Mouse (Mus musculus) B cell, adult 2 months (primary cell): ENCODE results near the gene Ihh.
A peak's percentile ranks its signal among the peaks of the same experiment; 100 is the strongest.

Experiments used
- DNase-seq, 2 experiments: peaks; one replicate each; pipeline ENCODE4 v3.0.0; 2022

Gene Ihh

GRCm38 (mm10) chr1:74941651-74942360 lies 9.7 kb downstream of the Ihh start:
- DNase-seq = no peak

GRCm38 (mm10) chr1:74939762-74940161 lies 11.7 kb downstream of the Ihh start:
- no peak for DNase-seq

DNA sequence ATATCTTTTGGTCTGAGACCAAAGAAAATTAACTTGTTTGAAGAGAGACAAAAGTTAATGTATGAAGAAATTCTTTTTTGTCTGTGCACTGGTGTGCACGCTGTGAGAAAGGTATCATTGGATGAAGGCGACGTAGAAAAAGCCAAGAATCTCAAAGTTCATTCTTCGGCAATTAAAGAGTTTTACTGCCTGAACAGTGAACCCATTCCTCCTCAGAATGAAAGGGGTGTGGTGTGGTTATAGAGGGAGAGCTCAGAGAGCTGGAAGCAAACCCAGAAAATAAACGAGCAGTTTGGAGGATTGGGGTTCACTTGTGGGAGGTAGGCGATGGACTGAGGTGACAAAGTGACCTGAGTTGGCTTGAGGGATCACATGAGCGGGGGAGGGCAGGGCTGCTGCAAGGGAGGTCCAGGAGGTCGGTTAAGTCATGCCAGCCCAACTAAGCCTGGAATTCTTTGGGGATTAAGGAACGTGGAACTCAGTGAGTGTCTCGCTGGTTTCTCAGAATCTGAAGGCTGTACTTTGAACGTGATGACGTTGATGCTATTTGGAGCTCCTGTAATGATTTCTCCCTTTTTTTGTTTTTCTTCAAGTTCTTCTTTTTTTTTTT lies 15.1 kb downstream of the Ihh start:
- DNase-seq = no peak

- DNase-seq = no peak
Observed at GRCm38 (mm10) chr1:74935402-74935801, 16.1 kb downstream of the Ihh start, which contains the start of gene Cfap65. Gene Cfap65 (minus strand): TSS chr1:74935599.

DNA sequence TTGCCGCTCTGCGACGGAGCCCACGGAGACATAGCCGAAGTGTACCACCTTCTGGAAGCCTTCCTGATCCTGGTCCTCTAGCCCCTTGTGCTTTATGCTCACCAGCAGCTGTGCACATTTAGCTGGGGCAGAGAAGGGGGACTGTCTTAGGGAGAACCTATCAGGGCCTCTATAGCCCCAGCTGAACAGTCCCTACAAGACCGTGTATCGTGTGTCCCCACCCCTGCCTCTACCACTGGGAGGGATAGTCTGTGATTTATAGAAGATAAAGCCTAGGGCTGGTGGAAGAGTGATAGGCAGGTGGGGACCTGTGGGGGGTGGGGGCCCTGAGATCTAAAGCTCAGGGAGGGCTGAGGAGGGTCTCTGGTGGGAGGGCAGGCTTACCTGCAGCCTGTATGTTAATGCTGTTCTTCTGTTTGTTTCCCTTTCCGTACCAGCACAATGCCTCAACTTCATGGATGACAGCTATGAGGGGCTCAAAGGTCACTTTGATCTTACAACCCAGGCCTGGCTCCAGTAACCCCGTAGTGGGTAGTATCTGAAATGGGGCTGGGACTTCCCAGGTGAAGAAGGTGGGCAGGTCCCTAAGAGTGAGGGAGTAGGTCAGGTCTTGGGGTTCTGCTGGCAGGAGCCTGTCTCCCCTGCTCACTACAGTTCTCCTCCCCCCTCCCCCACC lies 23.7 kb downstream of the Ihh start:
- no peak for DNase-seq

DNA sequence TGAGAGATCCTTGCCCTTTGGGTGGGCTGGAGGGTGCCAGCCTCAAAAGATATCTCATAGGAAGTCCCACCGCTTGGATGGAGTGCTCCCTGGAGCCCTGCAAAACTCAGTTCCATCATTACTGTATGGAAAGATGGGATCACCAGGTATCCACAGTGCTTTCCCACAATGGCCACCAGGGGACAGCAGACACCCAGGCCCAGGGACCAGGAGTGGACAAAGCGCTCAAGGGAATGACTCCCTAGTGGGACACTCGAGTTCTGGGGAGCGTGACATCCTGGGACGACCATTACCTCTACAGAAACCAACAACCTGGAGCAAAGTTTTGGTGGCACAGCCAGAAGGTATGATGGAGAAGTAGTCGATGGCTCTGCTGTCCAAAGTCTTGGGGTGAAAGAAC lies 24.8 kb downstream of the Ihh start:
- DNase-seq = no peak

GRCm38 (mm10) chr1:74924464-74924863 lies 27.0 kb downstream of the Ihh start:
- DNase-seq = no peak

GRCm38 (mm10) chr1:74915706-74916105 lies 35.8 kb downstream of the Ihh start:
- no peak for DNase-seq

DNA sequence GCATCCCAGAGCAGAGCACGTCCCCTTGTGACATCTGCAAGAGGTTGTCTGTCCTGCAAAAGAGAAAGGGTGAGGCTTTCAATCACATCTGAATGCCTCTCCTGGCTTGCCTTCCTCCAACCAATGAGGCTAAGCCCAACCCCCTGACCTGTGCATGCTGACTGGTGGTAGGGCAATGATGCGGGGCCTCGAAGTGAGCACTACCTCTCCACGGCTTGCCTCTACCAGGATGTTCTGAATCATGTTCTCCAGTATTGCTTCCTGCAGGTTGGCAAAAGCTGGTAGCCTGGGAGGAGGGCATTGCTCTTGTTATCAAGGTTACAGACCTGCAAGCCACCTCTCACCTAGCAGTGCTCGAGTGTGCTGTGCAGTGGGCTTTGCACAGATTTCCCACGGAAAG lies 49.3 kb downstream of the Ihh start:
- no peak for DNase-seq

GRCm38 (mm10) chr1:74901686-74902085 lies 49.8 kb downstream of the Ihh start:
- DNase-seq = peak; percentile 73 to 76

GRCm38 (mm10) chr1:74900341-74901285 lies 50.9 kb downstream of the Ihh start:
- no peak for DNase-seq

DNA sequence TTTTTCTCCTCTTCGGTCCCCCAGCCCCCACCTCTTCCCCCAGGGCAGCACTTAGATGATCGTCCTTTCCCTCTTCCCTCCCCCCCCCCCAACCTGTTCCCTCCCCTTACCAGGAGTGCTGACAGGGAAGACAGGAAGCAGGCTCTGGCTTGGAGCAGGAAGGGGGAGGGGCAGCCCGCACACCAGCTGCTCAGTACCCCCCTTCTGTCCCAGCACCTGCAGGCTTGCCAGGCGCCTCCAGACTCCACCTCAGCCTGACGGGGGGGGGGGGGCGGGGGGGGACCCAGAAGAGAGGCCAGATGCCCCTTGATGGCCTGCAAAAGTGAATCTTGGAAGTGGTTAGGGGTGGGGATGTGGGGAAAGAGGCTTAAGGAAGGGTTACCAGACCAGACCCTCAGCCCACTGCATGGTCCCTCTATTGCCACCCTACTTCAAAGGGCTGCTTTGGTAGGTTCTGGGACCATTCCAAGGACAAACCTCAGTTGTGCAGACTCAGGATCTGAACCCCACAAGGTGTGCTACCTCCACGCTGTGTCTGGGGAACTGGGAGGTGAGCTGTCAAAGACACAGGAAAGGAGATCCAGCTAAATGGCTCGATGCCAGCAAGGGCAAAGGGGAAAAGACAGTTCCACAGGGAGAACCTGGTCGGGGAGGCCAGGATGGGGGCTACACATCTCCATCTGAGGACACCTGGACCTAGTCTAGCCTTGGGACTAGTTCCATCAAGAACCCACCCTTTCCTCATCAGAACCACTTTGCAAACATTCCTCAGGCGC lies 52.6 kb downstream of the Ihh start:
- no peak for DNase-seq

- DNase-seq = no peak
Observed at GRCm38 (mm10) chr1:74897976-74898375, 53.5 kb downstream of the Ihh start.
